Mouse (Mus musculus): Measurements from ENCODE around the gene Dapp1. TPM values are rescaled to one million over a fixed set of nuclear protein-coding genes. Genes with fewer than 3 reads are reported as not detected.
"Not testable (repeated sequence)": the region's sequence is repeated elsewhere in the genome, so short reads cannot be mapped to it uniquely, and the experiment has no call there.

The Dapp1 gene
- polyA plus RNA-seq, 1 experiment from 2014 or later = 10.3 TPM

DNA sequence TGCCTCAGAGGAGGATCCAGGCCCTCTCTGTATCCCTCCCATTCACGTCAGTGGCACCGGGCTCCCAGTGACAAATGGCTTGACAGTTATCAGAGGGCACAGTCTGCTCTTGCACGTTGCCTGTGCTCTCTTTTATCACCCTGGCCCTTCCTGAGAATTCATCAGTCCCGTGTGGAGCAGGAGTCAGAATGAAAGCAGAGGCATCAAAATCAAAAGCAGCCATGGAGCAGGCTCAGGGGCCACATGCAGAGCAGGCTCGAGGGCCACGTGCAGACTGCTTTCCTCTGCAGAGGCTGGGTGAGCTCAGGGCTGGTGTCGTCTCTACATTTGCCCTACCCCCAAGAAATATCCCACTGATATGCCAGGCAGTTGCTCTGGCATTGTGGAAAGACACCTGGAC lies 29.5 kb downstream of the Dapp1 start:
- peak overlapping the region; percentile 43; the same call in 1 of the 2 replicates for H3K27ac ChIP-seq
- no peak overlapping the region for H3K9ac ChIP-seq

DNA sequence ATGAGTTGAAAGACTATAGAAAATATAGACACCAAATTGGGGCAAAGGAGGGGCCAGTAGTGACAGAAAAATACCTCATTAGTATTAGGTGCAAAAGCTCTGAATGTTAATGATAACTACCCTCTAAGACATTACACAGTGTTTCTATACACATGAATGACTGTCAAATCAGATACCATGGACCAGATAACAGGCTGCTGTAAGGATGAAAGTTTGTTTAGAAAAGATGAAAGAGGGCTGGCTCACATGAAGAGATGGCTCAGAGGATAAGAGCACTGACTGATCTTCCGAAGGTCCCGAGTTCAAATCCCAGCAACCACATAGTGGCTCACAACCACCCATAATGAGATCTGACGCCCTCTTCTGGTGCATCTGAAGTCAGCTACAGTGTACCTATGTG lies 30.0 kb downstream of the Dapp1 start:
- H3K4me3 ChIP-seq; H3K9me3 ChIP-seq; H3K4me2 ChIP-seq; H3K27ac ChIP-seq; ATAC-seq (ENCODE audit: insufficient number of reproducible peaks, low FRiP score, low TSS enrichment, low read depth); H3K36me3 ChIP-seq; H3K27me3 ChIP-seq; H3K9ac ChIP-seq: not testable (repeated sequence)
- H3K4me1 ChIP-seq = peaks cover 15% of the 10 kb centered on the region
- WGBS = 94% methylated on average over 3 of the region's 3 CpGs

More for the DNA sequence above, 29.5 kb downstream of the Dapp1 start:
- peaks cover 15% of the 10 kb centered on the region for H3K4me1 ChIP-seq
- no peaks in the 10 kb centered on the region for H3K9me3 ChIP-seq
- H3K27me3 ChIP-seq = no peaks in the 10 kb centered on the region
- H3K4me2 ChIP-seq = no peak overlapping the region
- 23% methylated on average over 7 of the region's 7 CpGs for WGBS
- no peaks in the 10 kb centered on the region for H3K36me3 ChIP-seq
- ATAC-seq (ENCODE audit: insufficient number of reproducible peaks, low FRiP score, low TSS enrichment, low read depth) = no peak
- no peak overlapping the region for H3K4me3 ChIP-seq

DNA sequence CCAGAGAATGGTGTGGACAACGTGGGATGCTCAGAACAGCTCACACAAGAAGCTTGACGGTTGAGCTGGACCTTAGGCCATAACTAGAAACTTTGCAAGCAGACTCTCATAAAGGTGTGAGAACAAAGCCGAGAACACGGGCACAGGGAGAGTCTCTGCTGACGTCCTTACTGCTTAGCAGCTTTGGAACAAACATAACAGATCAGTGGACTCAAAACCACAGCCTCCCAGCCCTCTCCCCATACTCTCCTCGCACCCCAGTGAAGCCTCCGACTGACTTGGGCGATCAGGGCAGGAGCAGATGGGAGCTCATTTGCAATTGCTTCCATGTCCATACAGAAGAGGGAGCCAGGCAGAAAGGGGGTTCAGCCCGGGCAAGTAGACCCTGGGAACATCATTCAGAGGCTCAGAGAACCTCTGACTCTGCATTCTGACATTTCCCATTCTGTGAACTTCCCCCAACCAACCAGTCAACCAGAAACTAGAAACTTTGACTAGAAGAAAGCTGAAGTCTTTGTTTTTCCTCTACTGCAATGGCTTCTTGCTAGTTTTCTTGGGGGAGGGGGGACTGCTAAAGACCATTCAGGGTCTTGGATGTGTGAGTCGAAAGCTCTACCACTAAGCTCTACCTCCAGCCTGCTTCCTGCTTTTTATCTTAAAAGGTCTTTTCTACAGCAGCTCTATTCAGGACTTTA lies 31.0 kb downstream of the Dapp1 start:
- Histone ChIP-seq H3K9ac (no peak overlapping the region), H3K4me2 (no peak overlapping the region), H3K27ac (no peak overlapping the region), H3K9me3 (no peaks in the 10 kb centered on the region), H3K36me3 (no peaks in the 10 kb centered on the region), H3K27me3 (no peaks in the 10 kb centered on the region), H3K4me3 (no peak overlapping the region), H3K4me1 (peaks cover 10% of the 10 kb centered on the region; the same call in 1 of the 2 replicates)
- no peak for ATAC-seq (ENCODE audit: insufficient number of reproducible peaks, low FRiP score, low TSS enrichment, low read depth)
- WGBS = 77% methylated on average over 10 of the region's 10 CpGs

DNA sequence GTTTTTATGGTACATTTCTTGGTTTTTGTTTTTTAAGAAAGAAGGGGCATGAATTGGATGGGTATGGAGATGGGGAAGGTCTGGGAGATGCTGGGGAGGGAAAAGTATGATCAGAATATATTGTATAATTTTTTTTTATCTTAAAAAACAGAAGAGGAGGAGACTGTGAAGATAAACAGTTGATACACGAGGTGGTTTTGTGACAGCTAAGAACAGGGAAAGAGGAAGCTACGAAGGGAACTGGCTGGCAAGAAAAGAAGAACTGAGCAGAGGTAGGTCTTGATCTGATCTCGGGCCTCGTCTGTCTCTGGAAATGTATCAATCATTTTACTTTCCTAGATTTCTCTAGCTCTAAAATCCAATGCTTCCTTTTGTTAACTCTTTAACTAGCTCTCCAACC lies 33.8 kb downstream of the Dapp1 start:
- H3K4me3 ChIP-seq = no peak overlapping the region

DNA sequence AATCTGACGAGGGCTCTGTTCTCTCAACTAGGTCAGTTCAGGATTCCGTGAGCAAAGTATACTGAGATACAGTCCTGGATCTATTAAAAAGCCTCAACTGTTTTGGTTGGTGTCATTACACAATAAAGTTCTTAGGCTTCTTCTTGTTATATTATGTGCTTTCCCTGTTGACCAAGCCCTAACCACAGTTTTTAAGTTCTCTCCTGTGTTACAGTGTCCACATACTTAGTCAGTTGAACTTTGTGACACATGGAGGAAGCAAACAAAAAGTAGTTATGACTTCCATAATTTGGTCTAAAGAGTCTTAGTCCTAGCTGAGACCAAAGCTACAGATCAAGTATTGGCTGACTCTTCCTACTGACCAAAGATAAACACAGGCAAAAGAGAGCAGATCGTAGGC lies 34.5 kb downstream of the Dapp1 start:
- no peak overlapping the region for H3K4me2 ChIP-seq
- no peak overlapping the region for H3K9ac ChIP-seq
- WGBS = 88% methylated on average over 3 of the region's 3 CpGs

More for the DNA sequence above, 33.8 kb downstream of the Dapp1 start:
- H3K4me1 ChIP-seq = 0 out of 2 replicates have a peak, but pooled peaks cover 7% of the 10 kb centered on the region
- ATAC-seq (ENCODE audit: insufficient number of reproducible peaks, low FRiP score, low TSS enrichment, low read depth) = no peak
- no peaks in the 10 kb centered on the region for H3K27me3 ChIP-seq
- H3K36me3 ChIP-seq = no peaks in the 10 kb centered on the region
- H3K9ac ChIP-seq = no peak overlapping the region
- H3K27ac ChIP-seq = no peak overlapping the region
- WGBS = 86% methylated on average over 4 of the region's 4 CpGs
- no peaks in the 10 kb centered on the region for H3K9me3 ChIP-seq
- H3K4me2 ChIP-seq = no peak overlapping the region

DNA sequence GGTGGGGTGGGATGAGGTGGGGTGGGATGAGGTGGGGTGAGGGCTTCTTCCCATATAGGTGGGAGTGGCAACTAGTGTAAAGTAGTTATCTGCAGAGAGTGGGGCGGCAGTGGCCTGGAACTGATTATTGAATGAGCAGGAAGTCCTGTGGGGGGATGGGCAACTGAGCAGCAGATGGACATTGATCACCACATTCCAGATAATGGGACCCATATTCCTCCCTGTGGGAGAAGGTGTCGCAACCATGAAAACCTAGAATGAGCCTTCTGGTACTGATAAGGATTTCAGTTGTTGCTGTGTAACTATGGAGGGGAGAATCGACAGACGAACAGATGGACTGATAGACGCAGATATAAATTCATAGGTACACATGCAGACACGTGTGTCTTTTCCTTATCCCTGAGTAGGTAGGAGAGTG lies 37.6 kb downstream of the Dapp1 start:
- ATAC-seq (ENCODE audit: insufficient number of reproducible peaks, low FRiP score, low TSS enrichment, low read depth) = no peak
- H3K4me2 ChIP-seq = no peak overlapping the region
- 63% methylated on average over 6 of the region's 6 CpGs for WGBS
- no peaks in the 10 kb centered on the region for H3K4me1 ChIP-seq
- H3K9me3 ChIP-seq = no peaks in the 10 kb centered on the region
- H3K27me3 ChIP-seq = no peaks in the 10 kb centered on the region
- H3K36me3 ChIP-seq = no peaks in the 10 kb centered on the region
- no peak overlapping the region for H3K27ac ChIP-seq
- no peak overlapping the region for H3K9ac ChIP-seq
- no peak overlapping the region for H3K4me3 ChIP-seq

More for the DNA sequence above, 34.5 kb downstream of the Dapp1 start:
- no peaks in the 10 kb centered on the region for H3K9me3 ChIP-seq
- no peak for ATAC-seq (ENCODE audit: insufficient number of reproducible peaks, low FRiP score, low TSS enrichment, low read depth)
- H3K4me3 ChIP-seq = no peak overlapping the region
- H3K4me1 ChIP-seq = 0 out of 2 replicates have a peak, but pooled peaks cover under 1% of the 10 kb centered on the region
- H3K27ac ChIP-seq = no peak overlapping the region
- H3K27me3 ChIP-seq = no peaks in the 10 kb centered on the region
- no peaks in the 10 kb centered on the region for H3K36me3 ChIP-seq

DNA sequence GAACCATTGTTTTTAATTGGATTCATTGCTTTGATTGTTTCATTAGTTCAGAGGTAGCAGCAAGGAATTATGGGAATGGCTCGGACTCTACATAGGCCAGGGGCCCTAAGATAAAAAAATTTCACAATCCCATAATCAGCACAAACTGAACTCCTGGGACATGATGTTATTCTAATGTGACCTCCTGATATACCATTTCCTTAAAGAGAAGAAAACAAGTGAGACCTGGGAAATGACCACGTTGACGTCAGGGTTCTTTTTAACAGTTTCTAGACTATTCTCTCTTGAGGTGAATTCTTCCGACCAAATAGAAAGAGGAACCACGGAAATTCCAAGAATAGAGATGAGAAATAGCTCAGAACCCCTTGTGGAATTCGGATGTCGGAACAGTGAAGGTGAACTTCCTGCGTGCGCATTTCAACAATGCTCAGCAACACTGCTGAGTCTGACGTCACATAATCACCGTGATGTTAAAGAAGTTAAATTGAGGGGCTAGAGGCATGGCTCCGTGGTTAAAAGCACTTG lies 39.2 kb downstream of the Dapp1 start:
- ATAC-seq (ENCODE audit: insufficient number of reproducible peaks, low FRiP score, low TSS enrichment, low read depth) = no peak
- 86% methylated on average over 12 of the region's 12 CpGs for WGBS
- Histone ChIP-seq H3K4me1 (no peaks in the 10 kb centered on the region), H3K9me3 (no peaks in the 10 kb centered on the region), H3K4me3 (no peak overlapping the region), H3K9ac (no peak overlapping the region), H3K27me3 (no peaks in the 10 kb centered on the region), H3K4me2 (no peak overlapping the region), H3K36me3 (no peaks in the 10 kb centered on the region), H3K27ac (no peak overlapping the region)

DNA sequence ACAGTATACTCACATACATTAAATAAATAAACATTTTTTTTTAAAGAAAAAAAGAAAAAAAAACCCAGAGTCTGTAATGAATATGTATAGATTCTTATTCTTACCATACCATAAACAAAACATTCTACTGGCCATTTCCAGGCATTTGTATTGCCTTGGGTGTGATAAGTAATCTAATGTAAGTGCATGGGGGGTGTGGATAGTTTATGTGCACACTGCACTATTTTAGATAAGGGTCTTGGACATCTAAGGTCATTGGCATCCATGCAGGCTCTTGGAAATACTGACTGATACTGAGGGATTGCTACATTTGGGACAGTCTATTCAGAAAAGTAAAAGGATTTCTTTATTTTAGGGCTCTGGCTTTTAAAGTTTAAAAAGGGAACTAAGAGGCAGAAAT lies 39.8 kb downstream of the Dapp1 start:
- H3K4me2 ChIP-seq = no peak overlapping the region
- no peak overlapping the region for H3K4me3 ChIP-seq
- no peaks in the 10 kb centered on the region for H3K4me1 ChIP-seq
- no peaks in the 10 kb centered on the region for H3K27me3 ChIP-seq
- H3K9me3 ChIP-seq = no peaks in the 10 kb centered on the region
- no peak overlapping the region for H3K9ac ChIP-seq
- H3K27ac ChIP-seq = no peak overlapping the region
- no peaks in the 10 kb centered on the region for H3K36me3 ChIP-seq
- no peak for ATAC-seq (ENCODE audit: insufficient number of reproducible peaks, low FRiP score, low TSS enrichment, low read depth)

DNA sequence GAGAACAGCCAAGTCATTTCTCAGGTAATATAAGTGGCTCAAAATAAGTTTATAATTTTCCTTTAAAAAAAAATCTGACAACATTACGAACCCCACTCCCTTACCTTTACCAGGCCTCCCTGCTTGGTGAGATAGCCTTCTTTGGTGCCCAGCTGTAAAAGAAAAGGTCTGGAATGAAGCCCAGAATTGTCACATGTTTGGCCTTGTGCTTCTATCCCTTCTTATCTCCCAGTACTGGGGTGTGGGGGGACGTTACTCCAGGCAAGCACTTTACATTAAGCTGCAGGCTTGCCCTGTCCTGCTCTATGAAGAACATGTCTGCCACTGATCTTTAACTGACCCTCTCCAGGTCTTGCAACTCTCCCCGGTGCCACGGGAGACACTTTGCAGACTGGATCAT lies 40.6 kb downstream of the Dapp1 start:
- WGBS = 60% methylated on average over 4 of the region's 4 CpGs
- H3K9me3 ChIP-seq = no peaks in the 10 kb centered on the region
- ATAC-seq (ENCODE audit: insufficient number of reproducible peaks, low FRiP score, low TSS enrichment, low read depth) = no peak

DNA sequence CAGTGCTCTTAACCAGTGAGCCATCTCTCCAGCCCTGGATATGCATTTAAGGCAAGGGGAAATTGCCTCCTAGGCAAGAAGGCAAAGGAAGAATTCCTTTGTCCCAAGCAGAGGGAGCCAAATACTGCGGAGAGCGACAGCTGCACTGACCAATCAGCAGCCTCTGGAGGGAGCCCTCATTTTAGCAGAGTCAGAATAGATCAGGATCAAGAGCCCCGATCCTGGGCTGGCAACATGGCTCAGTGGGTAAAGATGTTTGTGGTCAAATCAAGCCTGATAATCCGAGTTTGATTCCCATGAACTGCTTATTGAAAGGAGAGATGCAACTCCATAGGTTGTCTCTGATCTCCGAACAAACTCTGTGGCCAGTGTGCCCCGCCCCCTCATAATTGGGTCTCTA lies 42.7 kb downstream of the Dapp1 start:
- Histone ChIP-seq H3K36me3 (no peaks in the 10 kb centered on the region), H3K9me3 (no peaks in the 10 kb centered on the region), H3K4me1 (no peaks in the 10 kb centered on the region), H3K27me3 (no peaks in the 10 kb centered on the region), H3K4me3 (peak overlapping the region; percentile 12; the same call in 1 of the 2 replicates), H3K9ac (no peak overlapping the region), H3K4me2 (no peak overlapping the region), H3K27ac (no peak overlapping the region)
- WGBS = 36% methylated on average over 6 of the region's 6 CpGs
- ATAC-seq (ENCODE audit: insufficient number of reproducible peaks, low FRiP score, low TSS enrichment, low read depth) = 0 out of 2 replicates have a peak, but pooled peaks have one; percentile 35

More for the DNA sequence above, 40.6 kb downstream of the Dapp1 start:
- H3K4me2 ChIP-seq = no peak overlapping the region
- no peak overlapping the region for H3K9ac ChIP-seq
- no peak overlapping the region for H3K4me3 ChIP-seq
- no peaks in the 10 kb centered on the region for H3K4me1 ChIP-seq
- H3K27me3 ChIP-seq = no peaks in the 10 kb centered on the region
- H3K27ac ChIP-seq = no peak overlapping the region
- no peaks in the 10 kb centered on the region for H3K36me3 ChIP-seq

DNA sequence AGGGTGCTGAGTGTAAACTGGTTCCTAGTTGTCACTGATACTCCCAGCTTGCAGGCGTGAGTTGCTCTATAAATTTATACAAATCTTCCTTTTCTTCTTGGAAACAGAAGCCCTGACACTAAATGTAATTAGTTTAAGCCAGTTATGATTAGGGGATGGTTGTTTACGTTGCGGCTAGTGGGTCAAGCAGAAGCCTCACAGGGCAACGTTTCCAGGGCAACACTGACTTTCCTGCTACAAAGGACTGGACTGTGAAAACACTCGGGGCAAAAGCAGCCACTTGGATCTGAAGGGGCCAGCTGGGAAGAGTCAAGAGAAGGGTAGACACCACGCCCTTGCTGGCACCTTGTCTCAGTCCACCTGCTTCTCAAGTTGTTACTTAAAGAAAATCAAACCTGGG lies 44.8 kb downstream of the Dapp1 start:
- ATAC-seq (ENCODE audit: insufficient number of reproducible peaks, low FRiP score, low TSS enrichment, low read depth) = no peak
- H3K9me3 ChIP-seq = no peaks in the 10 kb centered on the region
- no peak overlapping the region for H3K4me3 ChIP-seq
- H3K27me3 ChIP-seq = no peaks in the 10 kb centered on the region
- WGBS = 51% methylated on average over 6 of the region's 6 CpGs
- H3K4me1 ChIP-seq = no peaks in the 10 kb centered on the region
- no peak overlapping the region for H3K9ac ChIP-seq
- H3K36me3 ChIP-seq = peaks cover 10% of the 10 kb centered on the region
- no peak overlapping the region for H3K4me2 ChIP-seq
- H3K27ac ChIP-seq = no peak overlapping the region

DNA sequence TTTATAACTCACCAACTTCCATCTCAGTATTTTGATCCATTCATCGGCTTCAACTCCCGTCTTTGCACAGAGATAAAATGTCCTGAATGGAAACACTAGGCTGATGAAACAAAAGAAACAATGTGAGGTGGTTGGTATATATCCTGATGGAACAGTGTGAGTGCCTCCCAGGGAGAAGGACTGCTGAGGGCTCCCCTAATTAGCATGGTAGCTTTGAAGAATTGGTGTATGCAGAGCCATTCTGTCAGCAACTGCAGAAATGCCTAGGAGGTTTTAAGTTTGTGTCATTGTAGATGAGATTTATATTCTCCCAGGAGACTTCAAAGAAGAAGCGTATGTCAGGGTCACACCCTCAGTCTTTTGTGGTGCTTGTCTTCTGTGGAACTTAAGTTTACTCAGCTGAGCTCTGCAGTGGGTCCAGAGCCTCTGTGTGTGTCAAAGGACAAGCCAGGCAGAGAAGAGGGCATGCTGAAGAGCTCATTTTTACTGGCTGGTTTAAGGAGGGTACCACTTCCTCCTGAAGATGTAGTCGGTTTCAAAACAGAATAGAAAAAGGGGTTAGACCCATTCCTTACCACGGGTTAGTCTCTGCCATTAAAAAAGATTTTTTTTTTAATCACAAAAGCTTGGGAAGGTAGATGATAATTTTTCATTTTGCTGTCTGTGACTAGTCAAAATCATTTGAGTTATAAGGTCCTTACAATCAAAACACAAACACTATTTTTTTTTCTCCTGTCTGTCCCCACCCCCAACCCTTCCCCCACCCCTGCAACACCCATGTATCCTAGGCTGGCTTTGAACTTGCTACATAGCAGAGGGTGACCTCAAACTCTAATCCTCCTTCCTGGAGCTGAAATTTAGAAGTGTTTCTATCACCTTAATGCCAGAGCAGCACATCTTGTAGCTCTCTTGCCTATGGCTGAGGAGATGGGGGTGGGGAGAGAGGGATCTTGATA lies 45.5 kb downstream of the Dapp1 start:
- 54% methylated on average over 5 of the region's 5 CpGs for WGBS
- Histone ChIP-seq H3K27ac (no peak overlapping the region), H3K9me3 (no peaks in the 10 kb centered on the region), H3K27me3 (no peaks in the 10 kb centered on the region), H3K36me3 (peaks cover 15% of the 10 kb centered on the region), H3K4me2 (no peak overlapping the region), H3K4me3 (no peak overlapping the region), H3K4me1 (no peaks in the 10 kb centered on the region), H3K9ac (no peak overlapping the region)
- no peak for ATAC-seq (ENCODE audit: insufficient number of reproducible peaks, low FRiP score, low TSS enrichment, low read depth)
